Mouse (Mus musculus) ES-Bruce4 (cell line): ENCODE data around the gene Hormad2.

Experiments
- CTCF ChIP-seq: IDR thresholded peaks from one replicate; pipeline ENCODE4 v1.8.1; 2011; ENCODE audit warnings: low read depth, low read length
- POLR2A ChIP-seq: IDR thresholded peaks from one replicate; pipeline ENCODE4 v1.8.1; 2011; ENCODE audit warnings: low read length; ENCODE audit not compliant: insufficient read depth

GRCm38 (mm10) chr11:4471251-4471650 lies 30.3 kb upstream of the Hormad2 start:
- TF ChIP-seq CTCF: no peak
- no peak for TF ChIP-seq POLR2A
